Mouse (Mus musculus): ENCODE data around the gene Gm34653. TPM values are rescaled to one million over a fixed set of nuclear protein-coding genes. Genes with fewer than 3 reads are reported as not detected.
"Not testable (repeated sequence)": the region's sequence is repeated elsewhere in the genome, so short reads cannot be mapped to it uniquely, and the experiment has no call there.

Gene Gm34653
- polyA plus RNA-seq, 1 experiment from 2014 or later: not detected

DNA sequence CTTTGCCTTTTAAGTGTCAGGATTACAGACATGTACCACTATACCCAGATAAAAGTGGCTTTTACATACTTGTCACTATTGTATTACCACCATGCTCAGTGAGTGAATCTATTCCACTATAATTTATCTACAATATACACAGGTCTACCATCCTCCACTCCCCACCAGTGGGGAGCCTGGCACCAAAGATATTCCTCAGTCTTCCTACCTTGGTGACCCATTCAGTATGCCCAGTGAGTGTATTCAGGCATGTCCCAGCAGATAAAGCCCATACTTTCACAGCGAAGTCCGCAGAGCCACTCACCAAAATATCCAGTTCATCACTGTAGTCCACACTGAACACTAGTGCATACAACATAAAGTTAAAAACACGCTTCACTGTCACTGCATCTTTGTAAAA lies 22.0 kb upstream of the Gm34653 start:
- no peak overlapping the region for H3K4me3 ChIP-seq (ENCODE audit: low read depth, low read length)
- H3K27me3 ChIP-seq (ENCODE audit: control insufficient read depth, insufficient read depth, low read length): no peaks in the 10 kb centered on the region
- no peak overlapping the region for H3K4me2 ChIP-seq (replicated peaks; ENCODE audit: low read depth)
- no peaks in the 10 kb centered on the region for H3K4me1 ChIP-seq (replicated peaks; ENCODE audit: control insufficient read depth, insufficient read depth)
- no peaks in the 10 kb centered on the region for H3K9me3 ChIP-seq (ENCODE audit: control insufficient read depth, low read length)
- TF ChIP-seq CTCF (IDR thresholded peaks at IDR 0.05; ENCODE audit: low read depth) (no peak), EP300 (optimal IDR thresholded peaks at IDR 0.05) (no peak)
- no peak overlapping the region for H3K27ac ChIP-seq (replicated peaks)
- H3K9ac ChIP-seq (ENCODE audit: low read length): no peak overlapping the region
- peaks cover 2% of the 10 kb centered on the region for H3K36me3 ChIP-seq (ENCODE audit: control insufficient read depth, insufficient read depth, low read length)
- DNase-seq (ENCODE audit: low spot score) (no peak), ATAC-seq (ENCODE audit: low FRiP score, low TSS enrichment) (no peak)
- 92% methylated on average over 3 of the region's 3 CpGs for WGBS

DNA sequence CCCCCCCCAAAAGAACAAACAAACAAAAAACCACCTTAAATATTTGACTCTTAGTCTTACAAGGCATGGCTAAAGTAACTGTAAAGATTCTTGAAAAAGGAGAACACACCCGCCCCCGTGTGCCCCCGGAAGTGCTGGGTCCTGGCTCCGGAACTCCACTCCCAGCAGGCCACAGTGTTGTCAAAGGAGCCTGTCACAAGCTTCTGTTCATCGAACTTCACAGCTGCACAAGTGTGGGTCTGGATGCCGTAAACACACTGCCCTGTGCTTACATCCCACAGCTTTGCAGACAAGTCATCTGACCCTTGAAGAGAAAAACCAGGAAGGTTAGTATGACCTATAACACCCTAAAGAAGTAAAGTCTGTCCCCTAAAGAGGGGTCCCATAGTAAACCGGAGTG lies 20.1 kb upstream of the Gm34653 start:
- 79% methylated on average over 7 of the region's 7 CpGs for WGBS
- H3K27ac ChIP-seq (replicated peaks): no peak overlapping the region
- no peaks in the 10 kb centered on the region for H3K4me1 ChIP-seq (replicated peaks; ENCODE audit: control insufficient read depth, insufficient read depth)
- H3K9me3 ChIP-seq (ENCODE audit: control insufficient read depth, low read length): no peaks in the 10 kb centered on the region
- H3K4me2 ChIP-seq (replicated peaks; ENCODE audit: low read depth): no peak overlapping the region
- H3K4me3 ChIP-seq (ENCODE audit: low read depth, low read length): no peak overlapping the region
- DNase-seq (ENCODE audit: low spot score) (no peak), ATAC-seq (ENCODE audit: low FRiP score, low TSS enrichment) (no peak)
- H3K27me3 ChIP-seq (ENCODE audit: control insufficient read depth, insufficient read depth, low read length): no peaks in the 10 kb centered on the region
- no peak overlapping the region for H3K9ac ChIP-seq (ENCODE audit: low read length)
- TF ChIP-seq EP300 (optimal IDR thresholded peaks at IDR 0.05) (no peak), CTCF (IDR thresholded peaks at IDR 0.05; ENCODE audit: low read depth) (no peak)
- peaks cover 2% of the 10 kb centered on the region; the same call in 1 of the 2 replicates for H3K36me3 ChIP-seq (ENCODE audit: control insufficient read depth, insufficient read depth, low read length)

DNA sequence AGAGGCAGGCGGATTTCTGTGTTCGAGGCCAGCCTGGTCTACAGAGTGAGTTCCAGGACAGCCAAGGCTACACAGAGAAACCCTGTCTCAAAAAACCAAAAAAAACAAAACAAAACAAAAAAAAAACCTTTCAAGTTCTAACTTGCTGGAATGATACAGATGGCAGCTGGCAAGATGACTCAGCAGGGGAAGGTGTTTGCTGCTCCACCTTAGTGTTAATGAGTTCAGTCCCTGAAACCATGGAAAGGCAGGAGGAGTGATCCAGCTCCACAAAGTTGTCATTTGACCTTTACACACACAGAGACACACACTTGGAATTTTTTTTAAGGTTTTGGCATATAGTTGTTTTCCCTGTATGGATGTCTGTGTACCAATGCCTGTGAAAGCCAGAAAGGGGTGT lies 16.9 kb upstream of the Gm34653 start:
- H3K27me3 ChIP-seq (ENCODE audit: control insufficient read depth, insufficient read depth, low read length); H3K9ac ChIP-seq (ENCODE audit: low read length); H3K9me3 ChIP-seq (ENCODE audit: control insufficient read depth, low read length); H3K4me2 ChIP-seq (replicated peaks; ENCODE audit: low read depth); DNase-seq (ENCODE audit: low spot score); H3K36me3 ChIP-seq (ENCODE audit: control insufficient read depth, insufficient read depth, low read length); H3K4me1 ChIP-seq (replicated peaks; ENCODE audit: control insufficient read depth, insufficient read depth); H3K4me3 ChIP-seq (ENCODE audit: low read depth, low read length): not testable (repeated sequence)
- 0 out of 2 replicates have a peak overlapping the region, but pooled peaks have one; percentile 13 for H3K27ac ChIP-seq (replicated peaks)
- ATAC-seq (ENCODE audit: low FRiP score, low TSS enrichment): 0 out of 2 replicates have a peak, but pooled peaks have one; percentile 45
- WGBS: 98% methylated on average over 2 of the region's 2 CpGs

DNA sequence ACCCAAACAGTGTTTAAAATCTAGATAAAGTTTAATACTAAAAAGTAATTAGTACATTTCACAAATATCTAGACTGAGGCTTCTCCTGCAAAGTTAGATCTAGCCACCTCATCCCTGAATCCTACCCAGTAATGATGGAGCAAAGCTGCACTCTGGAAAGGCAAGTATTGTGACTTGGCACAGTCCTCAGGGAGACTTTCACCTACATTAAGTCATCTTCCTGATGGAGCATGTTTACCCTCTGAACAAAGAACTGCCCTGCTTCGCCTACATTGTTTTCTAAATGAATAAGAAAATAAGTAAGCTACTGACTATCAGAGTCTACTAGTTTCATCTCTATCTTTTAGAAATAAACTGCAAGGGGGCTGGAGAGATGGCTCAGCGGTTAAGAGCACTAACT lies 14.3 kb upstream of the Gm34653 start:
- Histone ChIP-seq H3K27me3 (ENCODE audit: control insufficient read depth, insufficient read depth, low read length) (no peaks in the 10 kb centered on the region), H3K4me2 (replicated peaks; ENCODE audit: low read depth) (no peak overlapping the region), H3K36me3 (ENCODE audit: control insufficient read depth, insufficient read depth, low read length) (0 out of 2 replicates have a peak, but pooled peaks cover 3% of the 10 kb centered on the region), H3K27ac (replicated peaks) (no peak overlapping the region), H3K9me3 (ENCODE audit: control insufficient read depth, low read length) (no peaks in the 10 kb centered on the region), H3K4me3 (ENCODE audit: low read depth, low read length) (no peak overlapping the region), H3K9ac (ENCODE audit: low read length) (no peak overlapping the region), H3K4me1 (replicated peaks; ENCODE audit: control insufficient read depth, insufficient read depth) (no peaks in the 10 kb centered on the region)
- TF ChIP-seq EP300 (optimal IDR thresholded peaks at IDR 0.05) (no peak), CTCF (IDR thresholded peaks at IDR 0.05; ENCODE audit: low read depth) (no peak)
- 0 out of 2 replicates have a peak, but pooled peaks have one; percentile 51 for ATAC-seq (ENCODE audit: low FRiP score, low TSS enrichment)
- WGBS: 92% methylated on average over 2 of the region's 2 CpGs
- DNase-seq (ENCODE audit: low spot score): no peak

DNA sequence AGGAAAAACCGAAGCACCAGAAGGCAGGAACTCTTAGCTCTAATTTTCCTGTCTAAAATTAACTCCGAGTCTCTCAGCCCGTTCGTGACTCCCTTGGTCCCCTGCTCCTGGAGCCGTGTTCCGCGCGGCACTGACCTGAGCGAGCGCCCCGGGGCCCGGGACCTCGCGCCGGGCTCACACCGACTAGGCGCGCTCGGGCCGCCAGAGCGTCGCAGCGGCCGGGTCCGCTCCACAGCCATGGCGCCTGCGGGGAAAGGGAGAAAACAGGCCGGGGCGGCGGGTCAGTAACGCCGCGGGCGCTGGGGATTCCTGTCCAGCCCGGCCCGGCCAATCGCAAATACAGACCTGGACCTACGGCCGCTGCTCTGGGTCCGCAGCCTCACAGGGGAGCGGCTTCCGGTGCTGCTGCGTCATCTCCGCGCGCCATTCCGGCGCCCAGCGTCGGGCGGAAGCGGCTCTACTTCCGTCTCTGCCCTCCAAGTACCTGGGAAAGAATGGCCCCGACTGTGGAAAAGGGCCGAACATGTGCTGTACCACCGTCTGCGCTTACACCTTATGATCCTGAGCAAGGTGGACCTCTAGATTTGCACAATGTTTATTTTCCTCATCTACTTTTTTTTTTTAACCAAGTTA lies 6.9 kb upstream of the Gm34653 start, which contains the start of gene Fbxw2:
Fbxw2 (minus strand) TSS at position 485 of the 633 bp plus-strand sequence.
- 0 out of 2 replicates have a peak, but pooled peaks cover 3% of the 10 kb centered on the region for H3K36me3 ChIP-seq (ENCODE audit: control insufficient read depth, insufficient read depth, low read length)
- H3K9me3 ChIP-seq (ENCODE audit: control insufficient read depth, low read length): no peaks in the 10 kb centered on the region
- H3K4me2 ChIP-seq (replicated peaks; ENCODE audit: low read depth): peak within 1 kb of the TSS; percentile 60
- ATAC-seq (ENCODE audit: low FRiP score, low TSS enrichment) (peak; percentile 99), DNase-seq (ENCODE audit: low spot score) (peak; percentile 96)
- H3K4me1 ChIP-seq (replicated peaks; ENCODE audit: control insufficient read depth, insufficient read depth): no peaks in the 10 kb centered on the region; the same call in 1 of the 2 replicates
- TF ChIP-seq CTCF (IDR thresholded peaks at IDR 0.05; ENCODE audit: low read depth): no peak
- peak; percentile 39 for TF ChIP-seq EP300 (optimal IDR thresholded peaks at IDR 0.05)
- no peaks in the 10 kb centered on the region for H3K27me3 ChIP-seq (ENCODE audit: control insufficient read depth, insufficient read depth, low read length)
- peak within 1 kb of the TSS; percentile 94 for H3K27ac ChIP-seq (replicated peaks)
- H3K4me3 ChIP-seq (ENCODE audit: low read depth, low read length): peak within 1 kb of the TSS; percentile 96
- WGBS: under 1% methylated on average over 54 of the region's 57 CpGs
- peak within 1 kb of the TSS; percentile 94 for H3K9ac ChIP-seq (ENCODE audit: low read length)

Data from stomach, postnatal 0 days (tissue).